Mouse (Mus musculus): ENCODE data around the gene Sult3a2.
"Not testable (repeated sequence)": the region's sequence is repeated elsewhere in the genome, so short reads cannot be mapped to it uniquely, and the experiment has no call there.

DNA sequence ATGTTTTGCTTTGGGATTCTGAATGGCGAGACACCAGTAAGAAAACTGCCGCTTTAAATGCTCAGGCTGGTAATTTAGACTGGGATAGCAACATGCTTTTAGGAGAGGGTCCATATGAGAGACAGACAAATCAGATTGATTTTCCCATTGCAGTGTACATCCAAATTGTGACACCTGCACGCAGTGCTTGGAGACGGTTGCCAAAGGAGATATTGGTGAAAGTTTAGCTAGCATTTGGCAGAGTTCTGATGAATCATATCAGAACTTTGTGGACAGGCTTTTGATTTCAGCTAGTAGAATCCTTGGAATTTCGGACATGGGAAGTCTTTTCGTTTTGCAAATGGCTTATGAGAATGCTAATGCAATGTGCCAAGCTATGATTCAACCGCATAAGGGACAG lies 51.3 kb downstream of the Sult3a2 start:
- not testable (repeated sequence) for TF ChIP-seq CTCF (IDR thresholded peaks at IDR 0.05; ENCODE audit: low read depth, low read length); POLR2A (IDR thresholded peaks at IDR 0.05; ENCODE audit: extremely low read depth, insufficient read depth, low read length)

Data from liver, adult 2 months (tissue).